Mouse (Mus musculus): ENCODE measurements around the gene Tnr. TPM values are rescaled to one million over a fixed set of nuclear protein-coding genes. Genes with fewer than 3 reads are reported as not detected.

Tnr gene
- polyA plus RNA-seq, 1 experiment from 2014 or later: 0.69 TPM

GRCm38 (mm10) chr1:159779424-159779823, 255.9 kb downstream of the Tnr start:
- Histone ChIP-seq H3K27ac (no peak overlapping the region), H3K4me2 (no peak overlapping the region), H3K9me3 (no peaks in the 10 kb centered on the region), H3K36me3 (no peaks in the 10 kb centered on the region), H3K4me3 (replicated peaks) (no peak overlapping the region), H3K4me1 (no peaks in the 10 kb centered on the region), H3K27me3 (replicated peaks) (no peaks in the 10 kb centered on the region), H3K9ac (no peak overlapping the region)
- 80% methylated on average over 3 of the region's 3 CpGs for WGBS
- no peak for ATAC-seq (ENCODE audit: insufficient read depth, low FRiP score, low read depth)

DNA sequence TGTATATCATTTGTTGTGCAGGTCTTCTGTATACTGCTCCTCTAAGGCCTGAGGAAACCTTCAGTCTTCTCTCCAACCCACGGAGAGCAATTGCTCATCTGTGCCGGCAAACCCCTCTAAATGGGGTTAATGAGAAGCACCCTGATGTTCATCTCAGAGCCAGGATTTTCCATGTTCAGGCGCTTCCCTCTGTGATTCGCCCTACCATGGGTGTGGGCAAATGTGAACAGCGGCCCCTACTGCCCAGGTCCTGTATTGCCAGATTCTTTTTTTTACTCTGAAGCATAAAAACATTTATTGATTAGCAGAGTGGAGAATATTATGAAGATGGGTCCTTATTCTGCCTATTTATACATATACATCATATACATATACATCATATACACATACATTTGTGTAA, 260.3 kb downstream of the Tnr start:
- H3K27ac ChIP-seq: no peak overlapping the region
- no peaks in the 10 kb centered on the region for H3K27me3 ChIP-seq (replicated peaks)
- no peak overlapping the region for H3K4me3 ChIP-seq (replicated peaks)
- 34% methylated on average over 5 of the region's 5 CpGs for WGBS
- no peak for ATAC-seq (ENCODE audit: insufficient read depth, low FRiP score, low read depth)
- no peaks in the 10 kb centered on the region for H3K36me3 ChIP-seq
- no peak overlapping the region for H3K9ac ChIP-seq
- no peak overlapping the region for H3K4me2 ChIP-seq
- no peaks in the 10 kb centered on the region for H3K4me1 ChIP-seq
- no peaks in the 10 kb centered on the region for H3K9me3 ChIP-seq

DNA sequence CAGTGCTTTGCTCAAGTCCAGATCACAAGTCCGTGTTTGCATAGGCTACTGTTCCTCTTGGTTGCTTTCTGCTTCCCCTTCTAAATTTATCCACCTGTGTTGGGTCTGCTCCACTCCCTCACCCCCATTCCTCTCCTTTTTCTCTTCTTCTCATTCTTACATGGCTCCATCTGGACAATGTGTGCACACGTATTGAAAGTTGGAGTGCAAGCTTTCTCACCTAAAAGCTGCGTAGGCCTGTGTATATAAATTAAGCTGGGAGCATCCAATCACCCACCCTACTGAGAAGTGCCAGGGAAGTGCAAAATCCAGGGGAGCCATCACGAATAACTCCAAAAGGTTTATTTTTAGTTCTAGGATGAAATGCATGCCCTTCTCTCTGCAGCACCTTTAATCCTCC, 264.7 kb downstream of the Tnr start:
- no peaks in the 10 kb centered on the region for H3K4me1 ChIP-seq

GRCm38 (mm10) chr1:159792546-159792945, 269.0 kb downstream of the Tnr start:
- no peaks in the 10 kb centered on the region for H3K36me3 ChIP-seq
- H3K27me3 ChIP-seq (replicated peaks): no peaks in the 10 kb centered on the region
- no peaks in the 10 kb centered on the region for H3K9me3 ChIP-seq
- H3K9ac ChIP-seq: no peak overlapping the region
- 88% methylated on average over 2 of the region's 2 CpGs for WGBS
- no peak overlapping the region for H3K4me3 ChIP-seq (replicated peaks)
- H3K4me1 ChIP-seq: no peaks in the 10 kb centered on the region
- ATAC-seq (ENCODE audit: insufficient read depth, low FRiP score, low read depth): no peak
- H3K27ac ChIP-seq: no peak overlapping the region
- H3K4me2 ChIP-seq: no peak overlapping the region

More for the DNA sequence above, 264.7 kb downstream of the Tnr start:
- no peak for ATAC-seq (ENCODE audit: insufficient read depth, low FRiP score, low read depth)
- Histone ChIP-seq H3K9ac (no peak overlapping the region), H3K27ac (no peak overlapping the region), H3K4me3 (replicated peaks) (no peak overlapping the region), H3K27me3 (replicated peaks) (no peaks in the 10 kb centered on the region), H3K4me2 (no peak overlapping the region), H3K9me3 (no peaks in the 10 kb centered on the region), H3K36me3 (no peaks in the 10 kb centered on the region)
- WGBS: 71% methylated on average over 4 of the region's 4 CpGs

DNA sequence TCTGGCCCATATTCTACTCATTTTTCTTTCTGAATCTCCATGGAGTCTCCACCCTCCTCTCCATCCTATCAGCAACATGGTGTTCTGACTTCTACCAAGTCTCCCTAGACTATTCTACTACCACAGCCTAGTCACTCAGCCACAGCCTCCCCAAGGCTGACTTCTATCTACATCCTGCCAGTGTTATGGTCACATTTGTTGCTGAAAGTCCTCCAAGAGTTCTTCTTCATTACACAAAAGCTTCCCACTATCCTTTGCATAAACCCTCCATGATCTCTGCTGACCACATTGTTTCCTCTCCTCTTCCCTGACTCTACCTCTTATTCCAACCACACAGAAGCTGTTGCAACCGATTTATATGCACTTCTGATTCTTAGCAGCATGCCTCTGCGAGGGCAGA, 272.5 kb downstream of the Tnr start:
- Histone ChIP-seq H3K27ac (no peak overlapping the region), H3K4me3 (replicated peaks) (no peak overlapping the region), H3K36me3 (no peaks in the 10 kb centered on the region), H3K9ac (no peak overlapping the region), H3K4me1 (no peaks in the 10 kb centered on the region), H3K9me3 (no peaks in the 10 kb centered on the region), H3K27me3 (replicated peaks) (no peaks in the 10 kb centered on the region), H3K4me2 (no peak overlapping the region)
- no peak for ATAC-seq (ENCODE audit: insufficient read depth, low FRiP score, low read depth)
- 73% methylated on average over 2 of the region's 2 CpGs for WGBS

GRCm38 (mm10) chr1:159800366-159800765, 276.8 kb downstream of the Tnr start:
- Histone ChIP-seq H3K9ac (no peak overlapping the region), H3K36me3 (no peaks in the 10 kb centered on the region), H3K4me2 (no peak overlapping the region), H3K4me3 (replicated peaks) (no peak overlapping the region), H3K27ac (no peak overlapping the region), H3K27me3 (replicated peaks) (no peaks in the 10 kb centered on the region), H3K9me3 (no peaks in the 10 kb centered on the region), H3K4me1 (no peaks in the 10 kb centered on the region)
- no peak for ATAC-seq (ENCODE audit: insufficient read depth, low FRiP score, low read depth)
- 79% methylated on average over 5 of the region's 5 CpGs for WGBS

GRCm38 (mm10) chr1:159801753-159802152, 278.2 kb downstream of the Tnr start:
- H3K4me3 ChIP-seq (replicated peaks): no peak overlapping the region
- H3K4me1 ChIP-seq: no peaks in the 10 kb centered on the region
- no peak for ATAC-seq (ENCODE audit: insufficient read depth, low FRiP score, low read depth)
- WGBS: 68% methylated on average over 4 of the region's 4 CpGs
- H3K9ac ChIP-seq: no peak overlapping the region
- no peaks in the 10 kb centered on the region for H3K36me3 ChIP-seq
- H3K9me3 ChIP-seq: no peaks in the 10 kb centered on the region
- no peak overlapping the region for H3K4me2 ChIP-seq
- no peaks in the 10 kb centered on the region for H3K27me3 ChIP-seq (replicated peaks)
- H3K27ac ChIP-seq: no peak overlapping the region

DNA sequence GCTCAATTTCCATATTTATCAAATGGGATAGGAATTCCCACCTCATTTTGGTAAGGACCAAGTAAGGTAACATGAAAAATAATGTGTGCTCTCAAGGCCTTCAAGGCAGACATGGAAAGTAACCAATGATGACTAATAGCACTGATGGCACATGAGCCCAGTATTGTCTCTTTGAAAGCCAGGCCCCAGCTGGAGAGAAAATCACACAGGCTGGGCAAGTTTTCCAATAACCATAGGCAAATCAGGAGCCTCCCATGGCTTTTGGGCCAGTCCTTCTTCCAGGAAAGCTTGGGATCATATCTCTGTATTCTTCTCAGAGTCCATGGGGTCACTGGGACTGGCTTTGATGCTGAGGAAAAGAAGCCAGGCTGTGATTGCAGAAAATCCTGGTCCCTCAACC, 280.1 kb downstream of the Tnr start:
- no peaks in the 10 kb centered on the region for H3K4me1 ChIP-seq
- H3K4me2 ChIP-seq: no peak overlapping the region
- no peak overlapping the region for H3K27ac ChIP-seq
- H3K9ac ChIP-seq: no peak overlapping the region
- no peaks in the 10 kb centered on the region for H3K9me3 ChIP-seq
- no peak overlapping the region for H3K4me3 ChIP-seq (replicated peaks)
- H3K36me3 ChIP-seq: no peaks in the 10 kb centered on the region
- no peak for ATAC-seq (ENCODE audit: insufficient read depth, low FRiP score, low read depth)
- no peaks in the 10 kb centered on the region for H3K27me3 ChIP-seq (replicated peaks)

- H3K36me3 ChIP-seq: no peaks in the 10 kb centered on the region
- H3K9ac ChIP-seq: no peak overlapping the region
- H3K4me1 ChIP-seq: no peaks in the 10 kb centered on the region
- no peak overlapping the region for H3K4me3 ChIP-seq (replicated peaks)
- H3K9me3 ChIP-seq: no peaks in the 10 kb centered on the region
- no peaks in the 10 kb centered on the region for H3K27me3 ChIP-seq (replicated peaks)
- no peak overlapping the region for H3K27ac ChIP-seq
- 40% methylated on average over 3 of the region's 3 CpGs for WGBS
- H3K4me2 ChIP-seq: no peak overlapping the region
- ATAC-seq (ENCODE audit: insufficient read depth, low FRiP score, low read depth): no peak
These were observed 285.9 kb downstream of the Tnr start for GRCm38 (mm10) chr1:159809493-159809892.

GRCm38 (mm10) chr1:159811805-159812204, 288.2 kb downstream of the Tnr start:
- no peaks in the 10 kb centered on the region for H3K36me3 ChIP-seq
- H3K27ac ChIP-seq: no peak overlapping the region
- no peaks in the 10 kb centered on the region for H3K9me3 ChIP-seq
- no peaks in the 10 kb centered on the region for H3K27me3 ChIP-seq (replicated peaks)
- no peak overlapping the region for H3K4me2 ChIP-seq
- no peak overlapping the region for H3K9ac ChIP-seq
- 82% methylated on average over 2 of the region's 2 CpGs for WGBS
- H3K4me1 ChIP-seq: 0 out of 2 replicates have a peak, but pooled peaks cover 3% of the 10 kb centered on the region
- no peak for ATAC-seq (ENCODE audit: insufficient read depth, low FRiP score, low read depth)
- H3K4me3 ChIP-seq (replicated peaks): no peak overlapping the region

- Histone ChIP-seq H3K4me3 (replicated peaks) (no peak overlapping the region), H3K27ac (no peak overlapping the region), H3K27me3 (replicated peaks) (no peaks in the 10 kb centered on the region), H3K9me3 (no peaks in the 10 kb centered on the region), H3K36me3 (no peaks in the 10 kb centered on the region), H3K4me2 (peak overlapping the region; percentile 20), H3K4me1 (0 out of 2 replicates have a peak, but pooled peaks cover 3% of the 10 kb centered on the region), H3K9ac (no peak overlapping the region)
- WGBS: 10% methylated on average over 7 of the region's 8 CpGs
- ATAC-seq (ENCODE audit: insufficient read depth, low FRiP score, low read depth): no peak; the same call in 1 of the 2 replicates
These were observed 289.3 kb downstream of the Tnr start for GRCm38 (mm10) chr1:159812820-159813411.

DNA sequence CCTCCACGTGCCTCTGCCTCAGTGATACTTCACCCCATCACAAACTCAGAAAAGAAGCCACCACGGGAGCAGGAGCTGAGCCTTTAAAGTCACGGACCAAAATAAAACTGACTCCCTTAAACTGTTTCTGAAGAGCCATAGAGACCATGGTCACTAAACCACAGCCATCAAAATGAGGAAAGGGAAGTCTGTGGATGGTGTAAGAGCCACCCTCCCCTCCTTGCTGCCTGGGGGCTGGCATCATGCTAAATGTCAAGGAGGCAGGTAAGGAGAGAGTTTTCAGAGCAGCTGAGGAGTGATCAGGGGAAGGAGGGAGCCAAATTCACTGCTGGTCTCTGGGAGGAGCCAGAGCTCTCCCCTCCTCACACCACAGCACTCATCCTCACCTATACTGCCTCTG, 290.8 kb downstream of the Tnr start:
- 0 out of 2 replicates have a peak, but pooled peaks cover 3% of the 10 kb centered on the region for H3K4me1 ChIP-seq
- no peaks in the 10 kb centered on the region for H3K9me3 ChIP-seq
- H3K27me3 ChIP-seq (replicated peaks): no peaks in the 10 kb centered on the region
- H3K4me3 ChIP-seq (replicated peaks): no peak overlapping the region
- H3K9ac ChIP-seq: no peak overlapping the region
- H3K4me2 ChIP-seq: no peak overlapping the region
- no peaks in the 10 kb centered on the region for H3K36me3 ChIP-seq
- no peak for ATAC-seq (ENCODE audit: insufficient read depth, low FRiP score, low read depth)
- H3K27ac ChIP-seq: no peak overlapping the region
- 55% methylated on average over 3 of the region's 3 CpGs for WGBS

Measured in stomach, embryonic 15.5 days (tissue).